Mouse (Mus musculus) Patski (cell line): ENCODE data around the gene Eif5a. TPM values are rescaled to one million over a fixed set of nuclear protein-coding genes. Genes with fewer than 3 reads are reported as not detected.

Experiments
- ATAC-seq: fragments of 100-300 bp; one replicate; pipeline ENCODE4 v1.8.0; 2021
- CTCF ChIA-PET: fragments of 350-600 bp; sonication (Branson Sonifier 250); formaldehyde crosslinking; loops from one replicate; lab custom pipeline; 2022; ENCODE audit warnings: inconsistent platforms; lab: Charles Lee
- POLR2A ChIA-PET: fragments of 350-600 bp; sonication (Branson Sonifier 250); formaldehyde crosslinking; loops from one replicate; lab custom pipeline; 2022; ENCODE audit warnings: antibody characterized with exemption, inconsistent platforms; lab: Charles Lee
- DNase-seq: peaks from one replicate; pipeline ENCODE4 v3.0.0-alpha.2; 2011; ENCODE audit warnings: low read depth, low spot score
- H3K27me3 ChIP-seq: fragments of 371-371 bp; one replicate; pipeline ENCODE4 v1.5.1; 2021
- CTCF ChIP-seq: fragments of 100-300 bp; IDR thresholded peaks from one replicate; pipeline ENCODE4 v1.5.1; 2021
- in situ Hi-C: fragments of 300-500 bp; cut with MboI; formaldehyde crosslinking; loops from 3 replicates; pipeline ENCODE4 v1.11.1; 2018; ENCODE audit warnings: low pct_unique_long_range_greater_than_20kb, mixed read lengths
- polyA plus RNA-seq: library from polyadenylated mRNA; unstranded; gene quantifications from one replicate; pipeline ENCODE4 v1.2.3, GENCODE M21; 2021

Gene Eif5a
- polyA plus RNA-seq, 1 experiment from 2014 or later = 768 TPM

GRCm38 (mm10) chr11:69870289-69871069 is 51.3 kb downstream of the Eif5a start:
- in situ Hi-C loops = no loop called here
- no peak for TF ChIP-seq CTCF
- ATAC-seq (no peak), DNase-seq (no peak)
- peaks cover 10% of the 10 kb centered on the region for H3K27me3 ChIP-seq
- CTCF ChIA-PET = no interaction called here
- POLR2A ChIA-PET = interaction anchor here (1.5 kb wide), 1 partner anchor 20 kb away, joined by 4 read pairs; no protein-coding TSS in a partner anchor

- no peak for TF ChIP-seq CTCF
- DNase-seq = no peak
- CTCF ChIA-PET = interaction anchor here (1.3 kb wide), 1 partner anchor 9 kb away, joined by 3 read pairs; no protein-coding TSS in a partner anchor
- H3K27me3 ChIP-seq = peaks cover 16% of the 10 kb centered on the region
- POLR2A ChIA-PET = no interaction called here
- ATAC-seq = no peak
- in situ Hi-C loops = no loop called here
Observed at GRCm38 (mm10) chr11:69867335-69867734, 54.4 kb downstream of the Eif5a start.

Other genes with a start within 250 kb of the Eif5a start
- gene Eif4a1, start 249.5 kb downstream of the Eif5a start, polyA plus RNA-seq = 592 TPM
- gene Senp3, start 239.9 kb downstream of the Eif5a start, polyA plus RNA-seq = 116 TPM
- 5.0 TPM for gene Tnfsf13, start 236.2 kb downstream of the Eif5a start, polyA plus RNA-seq
- gene Tnfsf12, start 226.1 kb downstream of the Eif5a start, polyA plus RNA-seq = 26.6 TPM
- gene Tnfsfm13, start 225.9 kb downstream of the Eif5a start, polyA plus RNA-seq = 7.2 TPM
- gene Polr2a, start 163.3 kb downstream of the Eif5a start, polyA plus RNA-seq = 96.2 TPM
- gene Slc35g3, start 160.0 kb downstream of the Eif5a start, polyA plus RNA-seq = 0.32 TPM
- gene Zbtb4, start 156.0 kb downstream of the Eif5a start, polyA plus RNA-seq = 36.9 TPM
- gene Chrnb1, start 126.0 kb downstream of the Eif5a start, polyA plus RNA-seq = 27.7 TPM
- gene Fgf11, start 120.1 kb downstream of the Eif5a start, polyA plus RNA-seq = 0.03 TPM
- 1.1 TPM for gene Tmem102, start 116.3 kb downstream of the Eif5a start, polyA plus RNA-seq
- not detected for gene Gm39566, start 106.7 kb downstream of the Eif5a start, polyA plus RNA-seq
- not detected for gene Spem2, start 103.5 kb downstream of the Eif5a start, polyA plus RNA-seq
- 0.09 TPM for gene Spem1, start 99.8 kb downstream of the Eif5a start, polyA plus RNA-seq
- 35.0 TPM for gene Nlgn2, start 84.2 kb downstream of the Eif5a start, polyA plus RNA-seq
- 158 TPM for gene Tmem256, start 83.4 kb downstream of the Eif5a start, polyA plus RNA-seq
- gene Plscr3, start 75.6 kb downstream of the Eif5a start, polyA plus RNA-seq = 82.9 TPM
- not detected for gene Tnk1, start 63.2 kb downstream of the Eif5a start, polyA plus RNA-seq
- 0.12 TPM for gene Tmem95, start 43.9 kb downstream of the Eif5a start, polyA plus RNA-seq
- 8.4 TPM for gene Kctd11, start 40.6 kb downstream of the Eif5a start, polyA plus RNA-seq
- 0.40 TPM for gene Acap1, start 26.4 kb downstream of the Eif5a start, polyA plus RNA-seq
- 3.6 TPM for gene 2810408A11Rik, start 21.0 kb downstream of the Eif5a start, polyA plus RNA-seq
- 53.3 TPM for gene Neurl4, start 20.9 kb downstream of the Eif5a start, polyA plus RNA-seq
- gene Gps2, start 8.1 kb downstream of the Eif5a start, polyA plus RNA-seq = 55.6 TPM
- gene Ybx2, start 13.8 kb upstream of the Eif5a start, polyA plus RNA-seq = 2.4 TPM
- gene Slc2a4, start 26.2 kb upstream of the Eif5a start, polyA plus RNA-seq = 0.13 TPM
- not detected for gene Cldn7, start 42.8 kb upstream of the Eif5a start, polyA plus RNA-seq
- gene Ctdnep1, start 59.2 kb upstream of the Eif5a start, polyA plus RNA-seq = 174 TPM
- gene Elp5, start 60.6 kb upstream of the Eif5a start, polyA plus RNA-seq = 76.4 TPM
- 528 TPM for gene Gabarap, start 69.2 kb upstream of the Eif5a start, polyA plus RNA-seq
- gene Phf23, start 73.8 kb upstream of the Eif5a start, polyA plus RNA-seq = 76.1 TPM
- gene Dvl2, start 78.6 kb upstream of the Eif5a start, polyA plus RNA-seq = 41.6 TPM
- 234 TPM for gene Acadvl, start 93.5 kb upstream of the Eif5a start, polyA plus RNA-seq
- gene Dlg4, start 95.0 kb upstream of the Eif5a start, polyA plus RNA-seq = 48.1 TPM
- not detected for gene Asgr1, start 132.1 kb upstream of the Eif5a start, polyA plus RNA-seq
- not detected for gene Asgr2, start 170.7 kb upstream of the Eif5a start, polyA plus RNA-seq
- not detected for gene Mgl2, start 208.4 kb upstream of the Eif5a start, polyA plus RNA-seq
- gene Clec10a, start 234.2 kb upstream of the Eif5a start, polyA plus RNA-seq = not detected